Mouse (Mus musculus): ENCODE results near the gene Rars. TPM values are rescaled to one million over a fixed set of nuclear protein-coding genes. Genes with fewer than 3 reads are reported as not detected.

Gene Rars
- polyA plus RNA-seq (2015; fragmentation: Nextera tagmentation; extraction: Ambion mirVana): 77.1 and 77.8 TPM in 2 replicates

DNA sequence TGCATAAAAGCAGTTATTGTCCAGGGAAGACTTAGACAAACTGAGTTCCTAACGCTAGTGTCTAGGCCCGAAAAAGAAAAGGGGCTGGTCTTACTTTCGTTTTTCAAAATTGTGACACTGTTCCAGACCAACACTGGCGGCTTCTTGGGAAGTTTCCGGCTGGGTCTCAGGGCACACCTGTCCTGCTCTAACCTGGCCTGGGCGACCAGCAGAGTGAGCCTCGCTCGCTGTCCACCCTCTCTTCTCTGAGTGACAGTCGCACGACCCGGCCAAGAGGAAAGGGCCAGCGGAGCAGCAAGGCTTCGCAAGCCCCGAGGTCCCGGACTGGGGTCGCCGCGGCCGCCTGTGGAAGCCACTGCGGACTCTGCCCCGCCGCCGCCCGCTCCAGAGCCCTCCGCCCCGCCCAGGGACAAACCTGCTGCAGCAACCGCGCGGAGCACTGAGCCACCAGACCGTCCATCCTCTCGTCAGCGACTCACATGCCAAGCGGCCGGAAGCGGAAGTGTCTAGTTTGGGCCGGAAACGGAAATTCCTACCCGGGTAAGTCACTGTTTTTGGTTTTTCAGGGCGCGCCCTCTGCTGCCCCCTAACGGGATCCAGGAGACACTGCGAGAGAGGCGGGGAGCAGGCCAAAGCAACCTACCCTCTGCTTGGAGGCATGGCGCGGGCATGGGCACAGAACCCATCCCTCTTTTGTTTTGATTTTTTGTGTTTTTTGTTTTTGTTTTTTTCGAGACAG, at the start of gene Rars:
Rars (minus strand) TSS at position 485 of the 739 bp plus-strand sequence.
- Histone ChIP-seq H3K27ac (replicated peaks) (peak within 1 kb of the TSS; percentile 66; the same call in 1 of the 2 replicates), H3K4me1 (peaks cover 14% of the 10 kb centered on the region), H3K4me2 (replicated peaks) (peak within 1 kb of the TSS; percentile 60), H3K36me3 (peaks cover 28% of the 10 kb centered on the region), H3K9me3 (replicated peaks) (no peaks in the 10 kb centered on the region), H3K9ac (peak within 1 kb of the TSS; percentile 88), H3K4me3 (replicated peaks) (peak within 1 kb of the TSS; percentile 97), H3K27me3 (no peaks in the 10 kb centered on the region)
- peak; percentile 40; the same call in 1 of the 2 replicates for ATAC-seq (ENCODE audit: insufficient number of reproducible peaks, low FRiP score, low TSS enrichment, low read depth)
- 2% methylated on average over 46 of the region's 46 CpGs for WGBS

DNA sequence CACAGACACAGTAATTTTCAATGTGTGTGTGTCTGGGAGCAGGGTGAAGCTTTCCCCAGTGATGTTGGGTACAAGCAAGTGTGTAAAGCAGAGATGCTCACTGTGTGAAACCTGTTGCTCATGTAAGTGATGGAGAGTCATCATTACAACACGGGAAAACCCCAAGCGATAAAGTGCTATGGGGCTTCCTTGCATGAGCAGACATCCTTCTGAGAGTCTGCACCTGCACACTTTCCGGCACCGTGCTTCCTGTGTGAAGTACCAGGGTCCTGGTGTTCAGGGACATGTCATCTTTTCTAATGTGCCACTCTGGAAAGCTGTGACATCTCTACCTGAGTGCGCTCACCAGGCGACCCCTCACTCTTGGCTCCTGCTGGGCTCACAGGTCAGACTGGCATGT, 48.5 kb upstream of the Rars start:
- WGBS: 93% methylated on average over 6 of the region's 6 CpGs

DNA sequence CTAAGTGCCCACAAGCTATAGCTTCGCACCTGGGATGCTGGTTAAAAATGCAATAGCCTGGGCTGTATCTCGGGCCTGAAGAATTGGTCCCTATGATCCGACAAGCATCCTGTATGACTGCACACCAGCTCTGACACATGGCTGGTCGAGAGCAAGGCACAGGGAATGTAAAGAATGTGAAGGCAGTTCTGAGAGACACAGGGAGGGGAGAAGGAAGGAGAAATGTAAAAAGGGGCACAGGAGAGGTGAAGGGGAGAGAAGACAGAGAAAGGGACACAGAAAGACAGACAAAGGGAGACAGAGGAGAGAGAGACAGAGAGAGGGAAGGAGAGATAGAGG, 44.2 kb upstream of the Rars start:
- H3K27me3 ChIP-seq: no peaks in the 10 kb centered on the region
- 46% methylated on average over 4 of the region's 4 CpGs for WGBS
- no peak overlapping the region for H3K4me2 ChIP-seq (replicated peaks)
- H3K9me3 ChIP-seq (replicated peaks): no peaks in the 10 kb centered on the region
- no peak for ATAC-seq (ENCODE audit: insufficient number of reproducible peaks, low FRiP score, low TSS enrichment, low read depth)
- no peak overlapping the region for H3K9ac ChIP-seq
- H3K4me3 ChIP-seq (replicated peaks): no peak overlapping the region
- no peak overlapping the region for H3K27ac ChIP-seq (replicated peaks)
- H3K36me3 ChIP-seq: no peaks in the 10 kb centered on the region; the same call in 1 of the 2 replicates
- peaks cover 5% of the 10 kb centered on the region; the same call in 1 of the 2 replicates for H3K4me1 ChIP-seq

More for the DNA sequence above, 48.5 kb upstream of the Rars start:
- Histone ChIP-seq H3K9me3 (replicated peaks) (no peaks in the 10 kb centered on the region), H3K4me3 (replicated peaks) (no peak overlapping the region), H3K27me3 (no peaks in the 10 kb centered on the region), H3K27ac (replicated peaks) (no peak overlapping the region), H3K4me2 (replicated peaks) (no peak overlapping the region), H3K4me1 (peaks cover 5% of the 10 kb centered on the region; the same call in 1 of the 2 replicates), H3K36me3 (no peaks in the 10 kb centered on the region; the same call in 1 of the 2 replicates), H3K9ac (no peak overlapping the region)
- no peak for ATAC-seq (ENCODE audit: insufficient number of reproducible peaks, low FRiP score, low TSS enrichment, low read depth)

DNA sequence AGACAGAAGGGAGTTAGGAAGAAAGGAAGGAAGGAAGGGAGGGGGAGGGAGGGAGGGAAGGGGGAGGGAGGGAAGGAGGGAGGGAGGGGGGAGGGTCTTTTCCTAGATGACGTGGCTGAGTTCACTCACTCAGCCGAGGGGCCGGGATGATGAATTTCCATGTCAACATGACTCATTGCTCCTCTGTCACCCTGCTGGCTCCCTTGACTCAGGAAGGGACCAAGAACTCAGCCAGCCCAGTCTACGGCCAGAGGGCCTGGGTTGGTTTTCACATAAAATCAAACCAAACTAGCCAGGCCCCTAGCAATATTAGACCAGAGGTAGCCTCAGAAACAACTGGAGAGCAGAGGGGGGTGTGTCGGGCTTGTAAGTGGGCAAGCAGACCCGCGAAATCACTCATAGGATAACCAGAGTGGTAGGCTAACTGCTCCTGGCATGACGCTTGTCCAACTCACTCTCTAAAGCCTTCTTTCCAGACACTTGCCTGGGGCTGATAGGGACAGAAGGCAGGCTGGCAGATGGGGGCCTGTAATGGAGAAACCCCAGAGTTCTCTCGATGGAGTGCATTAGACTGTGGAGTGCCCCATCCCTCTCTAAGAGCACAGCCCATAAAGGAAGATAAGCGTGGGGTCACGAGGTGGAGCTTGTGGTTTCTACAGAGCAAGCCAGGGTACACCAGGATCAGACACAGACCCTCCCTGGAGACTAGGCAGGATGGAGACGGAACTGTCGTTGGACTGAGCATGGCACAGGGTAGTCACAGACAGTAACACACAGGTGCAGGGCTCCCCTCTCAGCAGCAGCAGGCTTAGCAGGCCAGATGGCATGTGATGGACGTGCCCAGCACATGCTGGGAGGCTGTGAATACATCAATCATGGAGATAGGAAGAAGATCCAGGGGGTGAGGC, 43.6 kb upstream of the Rars start:
- ATAC-seq (ENCODE audit: insufficient number of reproducible peaks, low FRiP score, low TSS enrichment, low read depth): no peak
- H3K4me2 ChIP-seq (replicated peaks): no peak overlapping the region

DNA sequence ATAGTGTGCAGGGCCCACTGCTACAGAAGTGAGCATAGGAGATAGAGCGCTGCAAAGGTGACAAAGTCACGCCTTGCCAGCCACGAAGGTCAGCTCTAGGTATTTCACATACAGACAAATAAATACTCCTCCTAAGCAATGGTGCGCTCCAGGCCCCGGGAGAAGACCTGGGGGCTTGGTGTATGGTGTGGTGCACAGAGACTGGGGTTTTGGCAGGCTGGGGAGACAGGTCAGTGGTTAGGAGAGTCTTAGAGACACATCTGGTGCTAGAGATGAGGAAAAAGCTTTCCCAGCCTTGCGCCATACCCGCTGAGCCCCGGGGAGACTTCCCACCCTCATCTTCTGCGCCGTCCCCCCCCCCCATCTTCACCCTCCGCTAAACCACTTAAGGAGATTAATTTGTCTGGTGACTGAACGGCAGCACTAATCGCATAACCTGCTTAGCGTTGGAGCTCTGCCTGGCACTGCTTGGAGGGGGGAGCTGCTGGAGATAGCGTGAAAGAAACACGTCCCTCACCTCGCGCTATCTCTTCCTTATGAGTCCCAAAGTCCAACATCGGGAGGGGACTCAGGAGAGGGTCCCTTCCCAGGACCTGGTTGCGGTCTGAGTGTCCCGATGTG, 39.4 kb upstream of the Rars start:
- H3K4me2 ChIP-seq (replicated peaks): no peak overlapping the region
- peaks cover 5% of the 10 kb centered on the region; the same call in 1 of the 2 replicates for H3K4me1 ChIP-seq
- no peak overlapping the region for H3K4me3 ChIP-seq (replicated peaks)
- no peak overlapping the region for H3K27ac ChIP-seq (replicated peaks)
- H3K9ac ChIP-seq: no peak overlapping the region
- ATAC-seq (ENCODE audit: insufficient number of reproducible peaks, low FRiP score, low TSS enrichment, low read depth): no peak
- H3K27me3 ChIP-seq: no peaks in the 10 kb centered on the region
- WGBS: 34% methylated on average over 21 of the region's 21 CpGs
- H3K36me3 ChIP-seq: no peaks in the 10 kb centered on the region
- H3K9me3 ChIP-seq (replicated peaks): no peaks in the 10 kb centered on the region

More for the DNA sequence above, 43.6 kb upstream of the Rars start:
- WGBS: 63% methylated on average over 14 of the region's 14 CpGs
- peaks cover 5% of the 10 kb centered on the region; the same call in 1 of the 2 replicates for H3K4me1 ChIP-seq
- no peak overlapping the region for H3K9ac ChIP-seq
- no peak overlapping the region for H3K4me3 ChIP-seq (replicated peaks)
- H3K27me3 ChIP-seq: no peaks in the 10 kb centered on the region
- no peaks in the 10 kb centered on the region for H3K9me3 ChIP-seq (replicated peaks)
- no peak overlapping the region for H3K27ac ChIP-seq (replicated peaks)
- no peaks in the 10 kb centered on the region; the same call in 1 of the 2 replicates for H3K36me3 ChIP-seq

DNA sequence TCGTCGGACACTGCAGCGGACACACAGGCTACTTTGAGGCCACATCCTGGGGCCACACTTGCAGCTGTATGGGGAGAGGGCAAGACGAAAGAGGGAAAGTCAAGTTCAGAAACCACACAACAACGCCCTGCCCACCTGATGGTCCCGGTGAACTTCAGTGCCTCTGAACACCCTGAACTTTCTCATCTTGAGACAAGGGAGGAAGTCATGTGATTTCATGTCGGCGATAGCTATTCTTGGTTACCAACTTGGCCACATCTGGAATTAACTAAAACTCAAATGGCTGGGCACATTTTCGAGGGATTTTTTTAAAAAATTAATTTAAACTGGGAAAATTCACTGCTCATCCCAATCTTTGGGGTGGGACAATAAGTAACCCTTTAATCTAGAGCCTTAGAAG, 36.7 kb upstream of the Rars start:
- Histone ChIP-seq H3K4me2 (replicated peaks) (no peak overlapping the region), H3K27me3 (no peaks in the 10 kb centered on the region), H3K4me3 (replicated peaks) (no peak overlapping the region), H3K4me1 (no peaks in the 10 kb centered on the region; the same call in 1 of the 2 replicates), H3K9ac (no peak overlapping the region), H3K9me3 (replicated peaks) (no peaks in the 10 kb centered on the region), H3K36me3 (peaks cover 6% of the 10 kb centered on the region; the same call in 1 of the 2 replicates), H3K27ac (replicated peaks) (no peak overlapping the region)
- WGBS: 61% methylated on average over 9 of the region's 9 CpGs
- no peak for ATAC-seq (ENCODE audit: insufficient number of reproducible peaks, low FRiP score, low TSS enrichment, low read depth)

DNA sequence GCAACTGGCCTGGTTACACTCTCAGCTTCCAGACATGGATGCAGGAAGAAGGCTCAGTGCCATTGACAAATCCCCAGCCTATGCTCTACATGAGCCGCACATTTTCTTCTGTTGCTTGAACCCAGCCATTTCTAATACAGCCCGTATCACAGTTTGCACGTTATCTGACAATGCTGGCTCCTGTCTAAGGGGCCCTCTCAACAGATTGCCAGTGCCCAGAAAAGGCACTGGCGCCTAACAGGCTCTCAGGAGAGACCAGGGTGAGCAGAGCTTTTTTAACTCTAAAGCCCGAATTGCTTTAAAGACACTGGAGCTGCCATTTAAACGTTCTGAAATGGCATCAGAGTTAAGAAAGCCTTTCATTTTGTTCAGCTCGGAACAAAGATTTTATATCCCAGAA, 31.8 kb upstream of the Rars start:
- no peak for ATAC-seq (ENCODE audit: insufficient number of reproducible peaks, low FRiP score, low TSS enrichment, low read depth)
- Histone ChIP-seq H3K4me2 (replicated peaks) (no peak overlapping the region), H3K4me1 (peaks cover 14% of the 10 kb centered on the region), H3K27me3 (no peaks in the 10 kb centered on the region), H3K9me3 (replicated peaks) (no peaks in the 10 kb centered on the region), H3K27ac (replicated peaks) (no peak overlapping the region), H3K36me3 (peaks cover 6% of the 10 kb centered on the region; the same call in 1 of the 2 replicates), H3K4me3 (replicated peaks) (no peak overlapping the region), H3K9ac (no peak overlapping the region)
- 65% methylated on average over 7 of the region's 7 CpGs for WGBS

DNA sequence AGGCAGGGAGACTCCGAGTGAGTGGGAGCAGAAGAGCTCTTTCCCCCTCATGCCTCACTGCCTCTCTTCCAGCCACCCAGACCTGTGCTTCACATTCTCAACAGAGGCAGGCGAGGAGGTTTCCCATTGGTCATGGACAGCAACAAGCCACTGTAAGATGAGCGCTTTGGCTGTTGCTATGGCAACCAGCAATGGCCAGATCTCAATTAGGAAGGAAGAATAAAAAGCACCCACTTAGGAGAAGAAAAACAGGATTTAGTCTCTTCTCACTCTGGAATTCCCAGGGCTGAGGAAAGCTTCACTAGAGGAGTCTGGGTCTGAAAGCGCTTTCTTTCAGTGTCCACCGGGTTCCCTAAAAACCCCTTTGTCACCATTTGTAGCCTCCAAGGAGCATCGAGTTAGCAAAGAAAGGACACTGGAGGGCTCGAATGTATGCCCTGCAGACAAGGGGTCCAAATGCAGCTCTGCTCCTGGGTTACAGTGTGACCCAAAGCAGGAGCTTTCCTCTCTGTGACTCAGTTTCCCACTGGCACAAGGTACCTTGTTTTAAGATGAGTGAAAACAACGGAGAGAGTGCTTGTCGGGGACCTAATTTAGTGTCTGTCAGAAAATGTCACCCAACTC, 30.8 kb upstream of the Rars start:
- peaks cover 8% of the 10 kb centered on the region; the same call in 1 of the 2 replicates for H3K36me3 ChIP-seq
- no peak overlapping the region for H3K9ac ChIP-seq
- H3K9me3 ChIP-seq (replicated peaks): no peaks in the 10 kb centered on the region
- peaks cover 14% of the 10 kb centered on the region for H3K4me1 ChIP-seq
- WGBS: 24% methylated on average over 9 of the region's 9 CpGs
- no peak overlapping the region for H3K4me3 ChIP-seq (replicated peaks)
- no peak overlapping the region for H3K27ac ChIP-seq (replicated peaks)
- no peaks in the 10 kb centered on the region for H3K27me3 ChIP-seq
- peak; percentile 86 for ATAC-seq (ENCODE audit: insufficient number of reproducible peaks, low FRiP score, low TSS enrichment, low read depth)
- peak overlapping the region; percentile 19; the same call in 1 of the 2 replicates for H3K4me2 ChIP-seq (replicated peaks)

DNA sequence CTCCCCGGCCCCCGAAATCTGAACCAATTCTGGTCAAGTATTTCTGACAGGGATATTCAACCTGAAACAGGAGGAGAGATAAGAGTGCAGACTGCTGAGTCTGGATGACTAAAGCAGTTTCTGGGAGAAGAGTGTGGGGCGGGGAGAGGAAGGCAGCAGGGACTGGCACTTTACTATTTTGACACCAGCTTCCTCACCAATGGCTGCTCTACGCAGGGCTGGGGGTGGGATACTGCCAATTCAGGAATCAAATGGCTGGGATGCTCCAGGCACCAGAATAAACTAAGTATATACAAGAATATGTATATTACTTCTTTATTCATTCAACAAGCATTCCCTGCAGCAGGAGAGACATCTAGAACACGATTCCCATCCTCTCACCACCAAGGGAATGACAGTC, 29.3 kb upstream of the Rars start:
- Histone ChIP-seq H3K4me1 (peaks cover 14% of the 10 kb centered on the region), H3K36me3 (peaks cover 12% of the 10 kb centered on the region; the same call in 1 of the 2 replicates), H3K4me3 (replicated peaks) (no peak overlapping the region), H3K4me2 (replicated peaks) (no peak overlapping the region), H3K9ac (no peak overlapping the region), H3K27me3 (no peaks in the 10 kb centered on the region), H3K27ac (replicated peaks) (no peak overlapping the region), H3K9me3 (replicated peaks) (no peaks in the 10 kb centered on the region)
- 84% methylated on average over 5 of the region's 5 CpGs for WGBS
- ATAC-seq (ENCODE audit: insufficient number of reproducible peaks, low FRiP score, low TSS enrichment, low read depth): no peak

DNA sequence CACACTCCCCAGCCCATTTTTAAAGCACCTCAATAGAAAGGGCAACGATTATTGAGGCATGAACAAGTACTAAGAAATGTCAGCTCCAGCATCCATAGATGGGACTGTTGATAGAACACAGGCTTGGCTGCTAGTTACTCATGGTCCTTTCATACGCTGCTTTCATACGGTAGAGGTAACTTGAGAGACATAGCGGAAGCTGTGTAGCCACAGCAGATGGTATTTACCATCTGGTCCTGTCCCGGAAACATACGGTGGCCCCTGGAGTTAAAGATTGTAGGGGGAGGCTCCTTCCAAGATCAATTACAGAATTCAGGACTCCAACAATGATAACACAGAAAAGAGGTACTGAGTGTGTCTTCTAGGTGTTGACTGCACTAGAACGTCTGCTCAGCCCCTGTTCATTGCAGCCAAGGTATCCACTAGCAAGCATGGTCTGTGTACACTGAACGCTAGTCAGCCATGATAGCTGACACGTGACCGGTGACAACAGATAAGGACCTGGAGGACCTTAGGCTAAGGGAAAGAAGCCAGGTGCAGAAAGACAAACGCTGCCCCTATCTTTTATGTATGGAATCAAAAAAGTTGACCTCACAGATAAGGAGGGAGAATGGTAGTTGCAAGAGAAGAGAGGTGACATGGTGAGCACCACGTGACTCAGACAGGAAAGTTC, 23.2 kb upstream of the Rars start:
- H3K36me3 ChIP-seq: 0 out of 2 replicates have a peak, but pooled peaks cover 6% of the 10 kb centered on the region
- no peak overlapping the region for H3K4me3 ChIP-seq (replicated peaks)
- no peak overlapping the region for H3K4me2 ChIP-seq (replicated peaks)
- H3K9ac ChIP-seq: no peak overlapping the region
- no peak for ATAC-seq (ENCODE audit: insufficient number of reproducible peaks, low FRiP score, low TSS enrichment, low read depth)
- H3K27ac ChIP-seq (replicated peaks): no peak overlapping the region
- no peaks in the 10 kb centered on the region for H3K9me3 ChIP-seq (replicated peaks)
- 73% methylated on average over 12 of the region's 12 CpGs for WGBS
- H3K27me3 ChIP-seq: no peaks in the 10 kb centered on the region
- no peaks in the 10 kb centered on the region for H3K4me1 ChIP-seq
